Mouse (Mus musculus) colon, adult 2 months (tissue): ENCODE measurements around the gene Dennd6a. TPM values are rescaled to one million over a fixed set of nuclear protein-coding genes. Genes with fewer than 3 reads are reported as not detected.

Experiments
- polyA plus RNA-seq: library from polyadenylated mRNA; depleted of rRNA; stranded (reverse); fragments of >200 nt; gene quantifications from 2 replicates; pipeline ENCODE4 v1.2.3, GENCODE M21; 2012; rRNA removed

Gene Dennd6a
- polyA plus RNA-seq, result 9.2 and 10.5 TPM in 2 replicates

GRCm38 (mm10) chr14:26573556-26573955 is at the start of gene Dennd6a:
TSS of gene Dennd6a (plus strand) at chr14:26573856.

GRCm38 (mm10) chr14:26534757-26535479 is 38.7 kb upstream of the Dennd6a start, which contains the start of gene Slmap:
TSS of gene Slmap (minus strand) at chr14:26534931.

GRCm38 (mm10) chr14:26637851-26638707 is 64.4 kb downstream of the Dennd6a start, which contains the start of gene Arf4:
TSS of gene Arf4 (plus strand) at chr14:26638074.

GRCm38 (mm10) chr14:26669292-26670073 is 95.8 kb downstream of the Dennd6a start, which contains the start of gene Pde12:
TSS of gene Pde12 (minus strand) at chr14:26669883.

Other genes with a start within 250 kb of the Dennd6a start
- 32.0 and 32.1 TPM in 2 replicates for gene Slmap, start 38.9 kb upstream of the Dennd6a start, polyA plus RNA-seq
- gene Arf4, start 64.2 kb downstream of the Dennd6a start, polyA plus RNA-seq, result 264 and 281 TPM in 2 replicates
- gene Pde12, start 96.0 kb downstream of the Dennd6a start, polyA plus RNA-seq, result 7.3 and 7.9 TPM in 2 replicates
- not detected in 2 replicates for gene Dnah12, start 119.4 kb downstream of the Dennd6a start, polyA plus RNA-seq